Mouse (Mus musculus): ENCODE results near the gene Tchp.

GRCm38 (mm10) chr5:114746886-114747285, 39.3 kb downstream of the Tchp start:
- TF ChIP-seq GATA1 (IDR thresholded peaks at IDR 0.05; ENCODE audit: borderline replicate concordance, low read length): no peak
- no peak for TF ChIP-seq FLI1 (IDR thresholded peaks at IDR 0.05; ENCODE audit: low read length)

Data from megakaryocyte, embryonic 14.5 days (primary cell).